Mouse (Mus musculus) urinary bladder, postnatal 25 days (tissue): ENCODE results near the gene Clasp2.

Experiments
- DNase-seq: peaks from one replicate; pipeline ENCODE4 v3.0.0; 2022; ENCODE audit warnings: low spot score

The Clasp2 gene

GRCm38 (mm10) chr9:113931375-113932099, 190.3 kb downstream of the Clasp2 start:
- peak; percentile 22 for DNase-seq

GRCm38 (mm10) chr9:113932100-113932470, 190.8 kb downstream of the Clasp2 start:
- DNase-seq, result peak; percentile 8

GRCm38 (mm10) chr9:113932501-113932900, 191.2 kb downstream of the Clasp2 start:
- no peak for DNase-seq

- DNase-seq, result no peak
Measured at GRCm38 (mm10) chr9:113935638-113936037, 194.4 kb downstream of the Clasp2 start.

- DNase-seq, result no peak
Measured at GRCm38 (mm10) chr9:113939063-113939850, 198.0 kb downstream of the Clasp2 start.

GRCm38 (mm10) chr9:113941103-113941805, 200.0 kb downstream of the Clasp2 start:
- no peak for DNase-seq

GRCm38 (mm10) chr9:113943372-113943771, 202.1 kb downstream of the Clasp2 start:
- DNase-seq, result no peak

- DNase-seq, result no peak
Measured at GRCm38 (mm10) chr9:113947216-113947615, 205.9 kb downstream of the Clasp2 start.

GRCm38 (mm10) chr9:113957777-113958176, 216.5 kb downstream of the Clasp2 start:
- no peak for DNase-seq

GRCm38 (mm10) chr9:113963718-113964117, 222.4 kb downstream of the Clasp2 start:
- DNase-seq, result no peak

GRCm38 (mm10) chr9:113964415-113964814, 223.1 kb downstream of the Clasp2 start:
- no peak for DNase-seq

GRCm38 (mm10) chr9:113966838-113967237, 225.6 kb downstream of the Clasp2 start:
- DNase-seq, result no peak

- DNase-seq, result no peak
Measured at GRCm38 (mm10) chr9:113968967-113969366, 227.7 kb downstream of the Clasp2 start.
